Mouse (Mus musculus): ENCODE measurements around the gene Ror1. TPM values are rescaled to one million over a fixed set of nuclear protein-coding genes. Genes with fewer than 3 reads are reported as not detected.

Gene Ror1
- polyA plus RNA-seq, 1 experiment from 2014 or later, result 0.76 TPM

- Histone ChIP-seq H3K27ac (replicated peaks) (no peak overlapping the region), H3K4me3 (no peak overlapping the region), H3K9me3 (no peaks in the 10 kb centered on the region), H3K27me3 (no peaks in the 10 kb centered on the region), H3K9ac (replicated peaks) (no peak overlapping the region), H3K4me2 (replicated peaks) (no peak overlapping the region), H3K4me1 (no peaks in the 10 kb centered on the region), H3K36me3 (no peaks in the 10 kb centered on the region)
- no peak for ATAC-seq (replicated peaks)
- WGBS, result 85% methylated on average over 5 of the region's 5 CpGs
Measured at GRCm38 (mm10) chr4:100300171-100300570, 204.6 kb downstream of the Ror1 start.

GRCm38 (mm10) chr4:100301423-100301822 is 205.8 kb downstream of the Ror1 start:
- Histone ChIP-seq H3K9ac (replicated peaks) (no peak overlapping the region), H3K27ac (replicated peaks) (no peak overlapping the region)

GRCm38 (mm10) chr4:100307365-100307764 is 211.8 kb downstream of the Ror1 start:
- no peaks in the 10 kb centered on the region for H3K9me3 ChIP-seq
- no peak overlapping the region for H3K4me3 ChIP-seq
- WGBS, result 83% methylated on average over 4 of the region's 4 CpGs

More at GRCm38 (mm10) chr4:100301423-100301822, 205.8 kb downstream of the Ror1 start:
- 97% methylated on average over 1 of the region's 1 CpGs for WGBS
- no peak overlapping the region for H3K4me2 ChIP-seq (replicated peaks)
- H3K4me3 ChIP-seq, result no peak overlapping the region
- H3K9me3 ChIP-seq, result no peaks in the 10 kb centered on the region
- H3K27me3 ChIP-seq, result no peaks in the 10 kb centered on the region
- H3K4me1 ChIP-seq, result no peaks in the 10 kb centered on the region
- ATAC-seq (replicated peaks), result no peak
- no peaks in the 10 kb centered on the region for H3K36me3 ChIP-seq

GRCm38 (mm10) chr4:100311775-100312537 is 216.4 kb downstream of the Ror1 start:
- Histone ChIP-seq H3K4me1 (no peaks in the 10 kb centered on the region), H3K9ac (replicated peaks) (no peak overlapping the region), H3K4me2 (replicated peaks) (no peak overlapping the region), H3K9me3 (no peaks in the 10 kb centered on the region), H3K36me3 (no peaks in the 10 kb centered on the region), H3K27ac (replicated peaks) (no peak overlapping the region), H3K4me3 (no peak overlapping the region), H3K27me3 (no peaks in the 10 kb centered on the region)
- no peak for ATAC-seq (replicated peaks)
- WGBS, result 88% methylated on average over 10 of the region's 10 CpGs

More at GRCm38 (mm10) chr4:100307365-100307764, 211.8 kb downstream of the Ror1 start:
- no peaks in the 10 kb centered on the region for H3K36me3 ChIP-seq
- H3K27ac ChIP-seq (replicated peaks), result no peak overlapping the region
- no peak for ATAC-seq (replicated peaks)
- H3K4me1 ChIP-seq, result no peaks in the 10 kb centered on the region
- H3K4me2 ChIP-seq (replicated peaks), result no peak overlapping the region
- no peaks in the 10 kb centered on the region for H3K27me3 ChIP-seq
- H3K9ac ChIP-seq (replicated peaks), result no peak overlapping the region

GRCm38 (mm10) chr4:100315066-100315465 is 219.5 kb downstream of the Ror1 start:
- Histone ChIP-seq H3K4me3 (no peak overlapping the region), H3K36me3 (no peaks in the 10 kb centered on the region), H3K4me1 (no peaks in the 10 kb centered on the region), H3K27ac (replicated peaks) (no peak overlapping the region), H3K4me2 (replicated peaks) (no peak overlapping the region), H3K27me3 (no peaks in the 10 kb centered on the region), H3K9ac (replicated peaks) (no peak overlapping the region), H3K9me3 (no peaks in the 10 kb centered on the region; the same call in 1 of the 2 replicates)
- 67% methylated on average over 1 of the region's 1 CpGs for WGBS
- ATAC-seq (replicated peaks), result no peak

- H3K4me1 ChIP-seq, result no peaks in the 10 kb centered on the region
- no peaks in the 10 kb centered on the region for H3K27me3 ChIP-seq
- WGBS, result 80% methylated on average over 6 of the region's 6 CpGs
- no peak overlapping the region for H3K27ac ChIP-seq (replicated peaks)
- no peak for ATAC-seq (replicated peaks)
- H3K4me2 ChIP-seq (replicated peaks), result no peak overlapping the region
- no peaks in the 10 kb centered on the region; the same call in 1 of the 2 replicates for H3K9me3 ChIP-seq
- H3K9ac ChIP-seq (replicated peaks), result no peak overlapping the region
- H3K36me3 ChIP-seq, result no peaks in the 10 kb centered on the region
- no peak overlapping the region for H3K4me3 ChIP-seq
Measured at GRCm38 (mm10) chr4:100321758-100322157, 226.2 kb downstream of the Ror1 start.

- Histone ChIP-seq H3K4me1 (no peaks in the 10 kb centered on the region), H3K9ac (replicated peaks) (no peak overlapping the region), H3K4me2 (replicated peaks) (no peak overlapping the region), H3K27me3 (no peaks in the 10 kb centered on the region), H3K36me3 (no peaks in the 10 kb centered on the region), H3K9me3 (no peaks in the 10 kb centered on the region), H3K4me3 (no peak overlapping the region), H3K27ac (replicated peaks) (no peak overlapping the region)
- ATAC-seq (replicated peaks), result no peak
- 86% methylated on average over 14 of the region's 14 CpGs for WGBS
Measured at GRCm38 (mm10) chr4:100324719-100325515, 229.3 kb downstream of the Ror1 start.

GRCm38 (mm10) chr4:100328361-100328970 is 232.9 kb downstream of the Ror1 start:
- Histone ChIP-seq H3K4me3 (no peak overlapping the region), H3K4me1 (no peaks in the 10 kb centered on the region), H3K4me2 (replicated peaks) (no peak overlapping the region), H3K9me3 (no peaks in the 10 kb centered on the region), H3K9ac (replicated peaks) (no peak overlapping the region), H3K27me3 (no peaks in the 10 kb centered on the region), H3K36me3 (no peaks in the 10 kb centered on the region), H3K27ac (replicated peaks) (no peak overlapping the region)
- 64% methylated on average over 4 of the region's 4 CpGs for WGBS
- ATAC-seq (replicated peaks), result no peak

GRCm38 (mm10) chr4:100335168-100335567 is 239.6 kb downstream of the Ror1 start:
- Histone ChIP-seq H3K27me3 (no peaks in the 10 kb centered on the region), H3K4me1 (no peaks in the 10 kb centered on the region), H3K36me3 (no peaks in the 10 kb centered on the region), H3K9me3 (no peaks in the 10 kb centered on the region), H3K4me2 (replicated peaks) (no peak overlapping the region), H3K27ac (replicated peaks) (no peak overlapping the region), H3K4me3 (no peak overlapping the region), H3K9ac (replicated peaks) (no peak overlapping the region)
- no peak for ATAC-seq (replicated peaks)
- 38% methylated on average over 2 of the region's 2 CpGs for WGBS

- H3K9me3 ChIP-seq, result no peaks in the 10 kb centered on the region
- H3K4me1 ChIP-seq, result no peaks in the 10 kb centered on the region
- no peak overlapping the region for H3K9ac ChIP-seq (replicated peaks)
- H3K27ac ChIP-seq (replicated peaks), result no peak overlapping the region
- no peak overlapping the region for H3K4me3 ChIP-seq
- H3K27me3 ChIP-seq, result no peaks in the 10 kb centered on the region
- no peaks in the 10 kb centered on the region for H3K36me3 ChIP-seq
- no peak for ATAC-seq (replicated peaks)
- no peak overlapping the region for H3K4me2 ChIP-seq (replicated peaks)
- 84% methylated on average over 3 of the region's 3 CpGs for WGBS
Measured at GRCm38 (mm10) chr4:100347791-100348190, 252.2 kb downstream of the Ror1 start.

GRCm38 (mm10) chr4:100350106-100350795 is 254.7 kb downstream of the Ror1 start:
- Histone ChIP-seq H3K36me3 (no peaks in the 10 kb centered on the region), H3K4me2 (replicated peaks) (no peak overlapping the region), H3K4me3 (no peak overlapping the region), H3K27ac (replicated peaks) (no peak overlapping the region), H3K4me1 (no peaks in the 10 kb centered on the region), H3K27me3 (no peaks in the 10 kb centered on the region), H3K9me3 (no peaks in the 10 kb centered on the region), H3K9ac (replicated peaks) (no peak overlapping the region)
- WGBS, result 83% methylated on average over 7 of the region's 7 CpGs
- ATAC-seq (replicated peaks), result no peak

All from forebrain, embryonic 15.5 days (tissue).